Mouse (Mus musculus) inflammation-experienced regulatory T-cells, adult 6 months (primary cell): ENCODE results near the gene Txnl4b. TPM values are rescaled to one million over a fixed set of nuclear protein-coding genes. Genes with fewer than 3 reads are reported as not detected.

Experiments used
- ATAC-seq: one replicate; pipeline ENCODE4 v1.8.0; 2017
- polyA plus RNA-seq, 3 experiments: library from polyadenylated mRNA; unstranded; fragments of 100-300 nt; shearing (Covaris generic); gene quantifications; one replicate each; pipeline ENCODE4 v1.2.1; 2017

The Txnl4b gene
- 10 to 100 TPM; 15.1 to 24.2 (median 15.5) TPM for polyA plus RNA-seq

DNA sequence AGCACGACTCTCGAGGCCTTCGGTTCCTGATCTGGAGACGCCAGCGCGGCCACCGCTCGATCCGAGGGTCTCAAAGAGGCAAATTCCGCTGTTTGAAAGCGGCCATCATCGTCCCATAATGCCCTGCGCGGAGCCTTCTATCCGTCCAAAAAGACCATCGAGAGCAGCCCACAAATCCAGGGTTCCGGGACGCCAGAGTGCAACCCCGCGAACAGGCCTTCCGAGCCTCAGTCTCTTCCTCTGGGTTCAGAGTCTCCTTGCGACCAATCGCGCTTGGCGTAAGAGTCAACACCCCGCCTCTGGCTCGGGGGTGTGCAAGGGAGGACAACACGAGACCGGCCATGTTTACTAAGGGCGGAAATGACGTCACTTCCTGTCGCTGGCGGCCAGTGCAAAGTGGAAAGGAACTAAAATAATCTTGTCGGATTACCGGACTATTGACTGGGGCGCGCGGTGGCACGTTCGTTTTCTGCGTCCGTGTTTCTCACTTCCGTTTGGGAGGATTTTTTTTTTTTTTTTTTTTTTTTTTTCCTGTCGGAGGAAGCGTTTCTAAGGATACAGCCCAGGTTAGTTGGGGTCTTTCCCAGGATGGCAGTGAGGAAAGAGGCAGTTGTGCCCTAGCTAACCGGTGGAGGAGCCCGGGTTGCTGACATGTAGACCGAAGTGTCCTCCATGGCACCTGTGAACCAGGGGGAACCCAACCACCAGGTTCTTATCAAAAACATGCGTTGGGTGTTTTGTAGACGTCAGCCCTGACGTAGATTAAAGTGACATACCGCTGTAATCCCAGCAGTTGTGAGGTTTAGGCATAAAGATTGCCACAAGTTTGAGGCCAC lies at the start of gene Txnl4b, which contains the start of gene Dhx38:
Gene Txnl4b, plus strand, starts transcription at position 395 of the 836 bp plus-strand sequence.
Gene Dhx38, minus strand, starts transcription at position 364 of the 836 bp plus-strand sequence.
- ATAC-seq, result peak; percentile 98

DNA sequence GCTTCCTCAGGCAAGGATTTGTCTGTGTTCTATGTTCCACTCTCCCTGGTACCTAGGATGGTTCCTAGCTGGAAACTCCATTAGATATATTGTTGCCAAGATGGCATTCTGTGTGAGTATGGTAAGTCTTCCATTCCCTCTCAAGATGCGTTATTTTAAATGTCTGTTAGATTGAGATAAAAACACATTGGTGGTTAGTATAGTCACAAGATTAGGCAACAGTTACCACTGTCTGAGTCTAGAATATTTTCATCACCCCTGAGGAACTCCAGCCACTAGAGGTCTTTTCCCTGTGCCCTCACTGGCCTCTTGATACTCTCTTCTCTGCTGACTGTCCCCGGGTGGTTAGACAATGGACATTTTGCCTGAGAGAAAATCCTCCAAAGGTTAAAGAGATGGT lies 41.7 kb upstream of the Txnl4b start:
- no peak for ATAC-seq

DNA sequence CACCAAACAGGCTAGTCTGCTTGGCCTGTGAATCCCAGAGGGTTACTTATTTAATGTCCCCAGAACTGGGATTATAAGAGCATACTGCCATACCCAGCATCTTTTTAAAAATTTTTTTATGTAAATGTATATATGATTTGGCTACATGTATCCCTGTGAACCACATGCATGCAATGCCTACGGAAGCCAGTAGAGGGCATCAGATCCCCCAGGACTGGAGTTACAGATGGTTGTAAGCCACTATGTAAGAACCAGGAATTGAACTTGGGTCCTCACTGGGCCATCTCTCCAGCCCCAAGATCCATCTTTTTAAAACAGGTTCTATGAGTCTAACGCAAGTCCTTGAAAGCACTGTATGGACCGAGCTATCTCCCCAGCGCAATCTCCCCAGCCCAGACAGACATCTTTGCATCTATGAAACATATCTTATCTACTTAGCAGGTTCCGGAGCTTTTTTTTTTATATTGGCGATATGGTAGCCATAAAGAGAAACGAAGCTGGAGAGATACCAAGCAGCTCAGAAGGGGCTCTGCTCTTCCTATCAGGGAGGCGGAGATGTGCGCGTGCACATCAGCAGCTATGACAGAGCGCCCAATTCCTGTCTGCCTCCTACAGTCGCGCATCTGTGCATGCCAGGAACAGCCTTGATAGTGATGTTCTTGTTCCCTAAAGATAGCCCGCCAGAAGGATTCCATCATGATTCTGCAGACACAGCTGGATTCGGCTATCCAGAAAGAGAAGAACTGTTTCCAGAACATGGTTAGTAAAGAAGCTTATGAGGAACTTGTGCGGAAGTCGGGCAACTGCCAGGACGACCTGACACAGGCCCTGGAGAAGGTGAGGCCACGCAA lies 30.3 kb upstream of the Txnl4b start:
- ATAC-seq, result no peak

DNA sequence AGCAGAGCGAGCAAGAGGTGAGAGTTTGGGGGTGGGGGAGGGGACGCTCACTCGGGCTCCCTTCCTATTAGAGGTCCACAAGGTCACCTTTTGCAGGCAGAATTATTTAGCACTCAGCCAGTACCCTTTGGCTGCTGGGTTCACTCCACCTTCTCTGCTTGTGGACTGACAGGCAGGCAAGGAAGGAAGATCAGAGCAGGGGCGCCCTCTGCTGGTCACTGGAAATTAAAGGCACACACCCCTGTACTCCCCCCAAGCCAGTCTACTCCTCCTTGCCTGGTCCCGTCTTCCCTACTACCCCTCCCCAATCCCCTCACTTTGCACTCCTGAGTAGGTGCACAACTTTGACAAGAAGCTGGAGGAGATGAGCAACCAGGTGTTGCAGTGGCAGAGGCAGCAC lies 29.0 kb upstream of the Txnl4b start:
- ATAC-seq, result no peak

DNA sequence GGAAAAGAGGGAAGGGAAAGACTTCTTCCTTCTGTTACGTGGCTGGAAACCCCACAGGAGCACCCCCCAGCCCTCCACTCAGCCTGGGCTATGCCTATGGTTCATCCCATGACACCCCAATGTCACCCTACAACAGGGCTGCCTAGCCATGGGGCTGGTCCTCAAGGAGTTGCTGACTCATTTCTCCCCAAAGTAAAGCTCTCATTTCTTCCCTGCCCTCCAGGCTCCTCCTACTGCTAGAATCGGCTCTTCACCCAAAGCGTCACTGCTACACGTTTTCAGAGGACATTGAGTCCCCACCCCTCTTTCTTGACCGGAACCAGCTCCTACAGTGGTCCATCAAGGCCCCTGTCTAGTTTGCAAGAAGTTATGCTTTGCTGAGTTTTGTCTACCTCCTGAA lies 23.5 kb upstream of the Txnl4b start:
- ATAC-seq, result no peak

DNA sequence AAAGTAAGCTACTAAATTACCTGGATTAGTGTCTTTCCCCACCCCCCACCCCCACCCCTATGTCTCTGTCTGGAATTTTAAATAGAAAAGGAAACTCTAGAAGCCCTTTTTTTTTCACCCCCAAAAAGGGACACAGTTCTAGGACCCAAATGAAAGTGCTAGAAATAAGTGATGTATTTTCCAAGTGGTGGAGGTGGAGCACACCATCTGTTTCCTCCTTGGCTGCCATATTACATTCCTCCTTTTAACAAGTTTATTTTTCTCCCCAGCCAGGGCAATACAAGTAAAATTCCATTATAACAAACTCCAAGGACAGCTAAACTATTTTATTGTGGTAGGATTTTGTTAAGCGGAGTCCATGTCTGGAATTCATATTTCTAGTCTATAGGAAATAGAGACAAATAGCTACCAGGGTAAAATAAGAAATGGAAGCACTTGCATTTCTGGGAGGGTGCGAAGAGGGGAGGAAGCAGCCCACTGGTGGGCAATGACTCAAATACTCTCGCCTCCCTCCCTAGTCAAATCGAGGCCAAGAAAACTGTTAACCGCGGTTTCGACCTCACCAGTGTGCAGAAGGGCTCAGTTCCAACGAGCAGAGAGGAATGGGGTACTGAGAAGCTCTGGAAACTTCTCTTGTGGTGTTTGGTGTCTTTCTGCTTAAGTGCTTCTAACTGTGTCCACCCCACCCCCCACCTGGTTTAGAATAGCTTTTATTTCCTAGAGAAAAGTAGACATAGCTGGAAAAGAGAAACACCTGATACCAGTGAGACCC lies 22.8 kb upstream of the Txnl4b start:
- no peak for ATAC-seq

DNA sequence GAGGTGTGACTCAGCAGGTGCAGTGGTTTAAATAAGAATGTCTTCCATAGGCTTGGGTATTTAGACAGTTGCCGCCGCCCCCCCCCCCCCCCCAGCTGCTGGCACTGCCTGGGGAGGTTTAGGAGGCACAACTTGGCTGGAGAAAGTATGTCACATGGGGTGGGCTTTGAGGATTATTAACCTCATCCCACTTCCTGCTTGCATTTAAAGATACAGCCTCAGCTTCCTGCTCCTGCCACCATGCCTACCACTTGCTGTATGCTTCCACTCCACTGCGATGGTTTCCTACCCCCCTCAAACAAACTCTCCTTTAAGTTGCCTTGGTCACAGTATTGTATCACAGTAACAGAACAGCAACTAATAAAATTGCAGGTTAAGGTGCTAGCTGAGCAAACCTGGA lies 21.6 kb upstream of the Txnl4b start:
- ATAC-seq, result no peak

DNA sequence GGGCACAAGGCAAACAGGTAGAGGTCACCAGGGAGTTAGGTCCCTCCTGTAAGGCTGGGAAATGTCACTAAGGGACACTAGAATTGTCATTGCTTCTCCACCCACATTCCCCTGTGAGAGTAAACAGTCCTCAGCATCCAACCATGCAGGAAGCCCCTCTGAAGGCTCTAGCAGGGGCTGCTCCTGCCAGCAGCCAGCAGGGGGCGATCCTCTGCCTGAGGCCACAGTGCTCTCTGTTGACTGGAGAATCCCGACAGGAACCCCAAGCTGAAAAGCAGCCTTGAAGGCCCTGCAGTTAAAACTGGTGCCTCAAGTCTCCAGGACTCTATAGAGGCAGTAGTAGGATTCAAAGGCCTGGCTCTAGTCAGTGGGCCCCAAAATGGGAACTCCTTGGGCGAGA lies 14.0 kb upstream of the Txnl4b start:
- no peak for ATAC-seq

DNA sequence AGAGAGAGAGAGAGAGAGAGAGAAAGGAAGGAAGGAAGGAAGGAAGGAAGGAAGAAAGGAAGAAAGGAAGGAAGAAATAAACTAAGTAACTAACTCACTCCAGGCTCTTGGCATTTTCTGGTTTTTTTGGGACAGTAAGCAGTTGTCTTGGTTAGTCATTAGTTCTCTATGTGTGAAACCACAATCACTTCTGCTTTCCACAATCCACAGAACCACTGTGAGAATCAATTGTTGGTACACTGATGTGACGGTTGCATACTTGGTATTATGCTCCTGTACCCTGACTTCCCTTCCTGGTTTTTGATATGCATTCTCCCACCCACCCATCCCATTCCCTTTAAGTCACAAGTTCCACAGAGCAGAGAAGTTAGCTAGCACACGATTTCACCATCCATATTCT lies 1.8 kb upstream of the Txnl4b start:
- no peak for ATAC-seq

DNA sequence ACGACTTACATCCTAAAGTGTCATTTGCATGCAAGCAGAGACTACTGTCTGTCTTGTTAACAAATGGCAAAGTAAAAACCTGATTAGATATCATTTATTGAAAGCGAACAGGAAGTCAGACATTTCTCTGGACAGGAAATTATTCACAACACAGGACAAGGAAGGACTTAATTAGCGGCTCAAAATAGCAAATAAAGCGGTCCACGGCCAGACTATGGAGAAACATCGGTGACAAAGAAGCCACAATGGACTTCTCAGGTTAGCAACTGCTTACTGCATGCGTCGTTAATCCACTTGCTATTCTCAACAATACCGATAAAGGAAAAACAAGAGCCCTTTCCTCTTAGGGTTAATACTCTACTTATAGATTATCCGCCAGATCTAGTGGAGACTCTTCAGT lies 926 bp upstream of the Txnl4b start:
- no peak for ATAC-seq

DNA sequence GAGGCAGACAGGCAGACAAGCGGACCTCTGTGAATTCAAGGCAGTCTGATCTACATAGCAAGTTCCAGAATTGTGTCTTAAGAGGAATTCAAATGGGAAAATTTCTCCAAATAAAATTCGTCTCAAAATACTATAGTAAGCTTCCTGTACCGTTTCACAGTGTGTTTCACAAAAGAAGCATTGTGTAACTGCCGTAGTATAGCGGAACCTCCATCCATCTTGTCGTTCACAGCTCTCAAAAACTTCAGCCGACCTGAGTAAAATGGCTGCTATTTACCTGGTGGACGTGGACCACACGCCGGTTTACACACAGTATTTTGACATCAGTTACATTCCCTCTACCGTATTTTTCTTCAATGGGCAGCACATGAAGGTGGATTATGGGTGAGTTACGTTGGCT lies 5.4 kb downstream of the Txnl4b start:
- ATAC-seq, result no peak

DNA sequence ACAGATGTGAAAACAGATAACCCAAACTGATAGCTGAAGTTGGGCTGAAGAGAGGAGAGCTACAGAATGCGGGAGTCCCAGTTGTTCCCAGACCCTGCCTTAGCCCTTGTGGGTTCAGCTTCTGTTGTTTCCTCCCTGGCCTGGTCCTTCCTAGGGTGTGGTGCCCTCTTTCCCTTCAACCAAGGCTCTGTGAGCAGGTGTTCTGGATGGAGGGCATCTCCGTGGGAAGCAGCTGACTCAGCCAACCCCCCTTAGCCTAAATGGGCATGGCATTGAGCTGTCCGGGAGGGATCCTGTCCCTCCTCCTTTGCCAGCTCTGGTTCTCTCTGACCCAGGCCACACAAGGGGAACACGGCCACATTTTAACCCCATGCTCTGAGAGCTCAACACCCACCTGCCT lies 10.6 kb downstream of the Txnl4b start:
- ATAC-seq, result no peak

DNA sequence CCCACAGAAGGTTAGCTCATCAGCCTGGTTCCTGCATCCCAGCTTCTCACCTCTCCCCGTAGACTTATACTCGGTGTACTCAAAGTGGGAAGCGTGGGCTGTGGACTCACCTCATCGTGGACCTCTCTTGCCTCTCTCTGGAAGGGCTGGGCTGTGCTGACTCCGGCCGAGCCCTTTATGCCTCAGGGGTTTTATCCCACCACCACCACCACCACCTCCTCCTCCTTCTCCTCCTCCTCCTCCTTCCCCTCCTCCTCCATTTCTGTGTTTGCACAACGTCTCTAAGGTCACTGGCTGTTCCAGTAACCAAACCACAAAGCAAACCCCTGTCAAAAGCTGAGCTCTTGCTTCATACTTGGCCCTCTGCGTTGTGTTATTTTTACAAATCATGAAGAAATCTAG lies 13.2 kb downstream of the Txnl4b start, which contains the start of gene Hp:
Gene Hp, minus strand, starts transcription at position 273 of the 402 bp plus-strand sequence.
- ATAC-seq, result no peak

DNA sequence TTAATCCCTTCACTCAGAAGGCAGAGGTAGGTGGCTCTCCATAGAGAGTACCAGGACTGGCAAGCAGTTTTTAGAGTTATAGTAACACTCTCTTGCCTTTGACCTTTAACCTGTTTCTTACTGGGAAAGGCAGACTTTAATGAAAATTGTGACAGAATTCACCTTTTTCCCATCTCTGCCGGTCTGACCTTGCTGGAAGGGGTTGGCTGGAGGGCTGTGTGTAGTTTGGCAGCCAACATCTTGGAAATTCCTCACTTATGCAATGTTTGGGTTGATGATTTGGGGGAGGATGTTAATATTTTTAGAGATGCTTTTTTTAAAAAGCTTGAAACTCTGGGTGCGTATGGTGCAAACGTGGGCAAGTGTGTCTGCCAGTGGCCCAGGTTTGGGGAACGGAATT lies 18.6 kb downstream of the Txnl4b start:
- no peak for ATAC-seq

DNA sequence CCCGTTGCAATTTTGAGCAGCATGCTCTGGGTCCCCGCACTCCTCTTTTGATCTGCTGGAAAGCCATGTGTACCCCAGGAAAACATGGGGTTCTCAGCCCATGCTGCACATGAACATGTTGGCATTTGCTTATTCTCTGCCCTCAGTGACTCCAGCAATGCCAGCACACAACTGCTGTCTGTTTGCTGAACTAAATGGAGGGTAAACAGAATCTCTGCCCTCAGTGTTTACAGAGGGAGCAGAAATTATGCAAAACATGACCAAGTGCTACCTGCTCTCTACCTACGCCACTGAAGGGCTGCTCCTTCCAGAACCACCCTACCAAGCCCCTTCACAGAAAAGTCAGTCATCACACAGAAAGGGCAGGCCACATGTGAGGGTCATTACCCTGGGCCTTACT lies 19.1 kb downstream of the Txnl4b start:
- ATAC-seq, result no peak

DNA sequence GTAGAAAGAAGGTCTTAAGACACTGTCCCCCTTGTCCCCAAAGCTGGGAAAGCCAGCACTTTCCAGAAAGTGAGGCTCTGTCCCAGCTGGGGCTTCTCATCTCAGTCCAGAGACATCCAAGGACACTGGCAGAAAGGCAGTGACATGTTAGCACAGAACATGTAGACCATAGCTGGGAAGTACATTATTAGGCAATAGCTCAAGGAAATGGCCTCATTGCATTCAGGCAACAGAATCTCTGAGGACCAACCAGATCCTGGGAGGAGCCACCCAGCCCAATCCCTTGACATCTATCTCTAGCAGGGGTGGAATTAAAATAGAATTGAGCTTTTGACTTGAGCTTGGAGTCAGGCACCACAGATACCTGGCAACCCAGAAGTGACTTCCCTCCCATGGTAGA lies 20.0 kb downstream of the Txnl4b start:
- ATAC-seq, result no peak

DNA sequence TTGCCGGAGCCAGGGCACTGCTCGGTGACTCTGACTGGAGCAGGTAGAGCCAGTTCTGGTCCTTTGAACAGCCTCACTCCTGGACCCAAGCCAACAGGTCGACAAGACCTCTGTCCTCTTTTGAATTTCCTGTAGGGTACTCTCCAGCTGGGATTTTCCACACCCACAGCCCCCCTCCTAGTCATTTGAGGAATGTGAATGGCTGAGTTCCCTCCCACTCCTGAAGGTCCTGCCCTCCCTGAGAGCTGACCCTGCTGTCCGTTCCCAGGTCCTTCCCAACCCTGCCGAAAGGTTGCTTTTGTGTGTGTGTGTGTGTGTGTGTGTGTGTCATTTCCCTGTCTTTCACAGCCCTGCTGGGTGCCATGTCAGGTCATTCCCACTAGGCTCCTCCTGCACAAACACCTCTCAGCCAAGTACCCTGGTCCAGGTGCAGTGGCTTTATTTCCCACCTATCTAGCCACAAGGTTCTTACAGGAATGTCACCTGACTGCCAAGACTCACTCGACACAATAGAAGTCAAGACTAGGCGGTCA lies 21.3 kb downstream of the Txnl4b start:
- no peak for ATAC-seq

DNA sequence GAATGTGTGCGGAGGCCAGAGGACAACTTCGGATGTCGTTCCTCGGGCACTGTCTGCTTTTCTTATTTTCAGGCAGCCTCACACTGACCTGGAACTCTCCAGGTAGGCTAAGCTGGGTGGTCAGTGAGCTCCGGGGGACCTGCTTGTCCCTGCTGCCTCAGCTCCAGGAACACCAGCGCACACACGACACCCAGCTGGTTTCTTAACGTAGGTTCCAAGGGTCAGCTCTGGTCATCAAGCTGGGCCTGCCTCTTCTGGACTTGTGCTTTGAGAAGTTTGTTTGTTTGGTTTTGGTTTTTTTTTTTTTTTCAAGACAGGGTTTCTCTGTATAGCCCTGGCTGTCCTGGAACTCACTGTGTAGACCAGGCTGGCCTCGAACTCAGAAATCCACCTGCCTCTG lies 25.2 kb downstream of the Txnl4b start:
- ATAC-seq, result no peak

DNA sequence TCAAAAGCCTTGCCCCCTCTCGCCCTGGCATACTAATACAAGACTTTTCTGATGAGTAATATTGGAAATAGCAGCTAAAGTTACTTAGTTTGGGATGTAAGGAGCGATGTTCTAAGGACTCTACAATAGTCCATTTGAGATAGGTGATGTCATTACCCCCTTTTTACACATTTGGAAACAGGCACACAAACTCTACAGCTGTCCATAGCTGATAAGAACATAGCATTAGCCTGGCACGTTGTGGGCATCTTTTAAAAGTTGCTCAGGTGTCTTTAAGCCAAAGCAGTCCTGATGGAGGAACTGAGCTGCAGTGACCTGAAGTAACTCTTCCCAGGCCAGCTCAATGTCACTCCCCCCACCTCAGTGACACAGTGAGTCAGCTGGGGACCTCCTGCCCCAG lies 25.7 kb downstream of the Txnl4b start:
- no peak for ATAC-seq

DNA sequence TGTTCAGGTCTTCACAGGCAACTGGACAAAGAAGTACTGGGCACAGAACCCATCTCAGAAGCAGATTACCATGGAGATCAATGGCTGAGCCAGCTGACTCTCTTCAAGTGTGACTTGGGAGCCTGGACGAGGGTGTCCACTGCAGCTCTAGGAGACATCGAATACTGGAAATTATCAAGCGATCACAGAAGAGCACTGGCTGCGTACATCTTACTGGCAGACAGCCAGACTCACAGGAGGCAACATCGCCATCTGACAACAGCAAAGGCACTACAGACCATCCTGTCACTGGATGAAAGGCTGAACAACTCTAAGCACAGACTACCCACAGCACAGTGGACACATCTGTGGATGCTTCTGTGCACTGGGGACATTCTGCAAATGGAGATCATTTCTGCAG lies 26.5 kb downstream of the Txnl4b start:
- ATAC-seq, result no peak

DNA sequence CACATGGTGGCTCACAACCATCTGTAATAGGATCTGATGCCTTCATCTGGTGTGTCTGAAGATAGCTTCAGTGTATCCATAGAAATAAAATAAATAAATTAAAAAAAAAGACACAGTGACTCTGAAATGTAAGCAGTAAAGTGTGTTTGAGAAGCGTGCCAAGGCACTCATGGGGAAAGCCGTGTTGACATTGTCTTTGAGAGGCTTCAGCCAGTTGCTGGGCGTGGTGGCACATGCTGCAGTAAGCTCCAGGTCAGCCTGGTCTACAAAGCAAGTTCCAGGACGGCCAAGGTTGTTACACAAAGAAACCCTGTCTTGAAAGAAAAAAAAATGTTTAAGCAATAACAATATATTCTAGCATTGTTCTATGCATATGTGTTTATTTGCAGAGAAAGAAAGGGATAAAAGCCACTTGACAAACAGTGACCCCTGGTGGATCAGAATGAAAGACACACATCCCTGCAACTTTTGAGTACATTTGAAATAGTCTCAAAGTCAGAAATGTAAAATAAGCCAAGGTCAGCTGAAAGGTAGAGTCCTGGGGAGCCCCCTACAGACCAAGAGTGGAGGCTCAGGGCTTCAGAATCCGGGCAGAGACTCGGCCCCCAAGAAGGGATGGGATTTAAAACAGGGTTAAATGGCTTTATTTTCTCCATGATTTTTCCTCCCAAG lies 27.6 kb downstream of the Txnl4b start:
- ATAC-seq, result peak; percentile 50

DNA sequence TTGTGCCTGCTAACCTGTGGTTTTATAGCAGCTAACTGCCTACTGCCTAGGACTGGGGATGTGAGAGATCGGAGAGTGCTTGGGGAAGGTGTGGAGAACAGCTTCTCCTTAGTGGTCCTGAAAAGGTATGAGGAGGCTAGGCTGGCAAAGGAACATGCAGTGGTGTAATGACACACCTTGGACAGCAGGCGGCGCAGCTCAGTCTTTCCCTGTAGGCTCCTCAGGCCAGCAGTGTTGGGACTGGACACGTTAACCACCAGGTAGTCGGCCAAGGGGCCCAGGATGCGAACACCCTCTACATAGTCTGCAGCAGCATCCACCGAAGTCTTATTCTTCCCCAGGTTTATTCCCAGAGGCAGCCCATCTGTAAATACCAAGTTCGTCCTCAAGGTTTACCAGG lies 30.2 kb downstream of the Txnl4b start:
- peak; percentile 76 for ATAC-seq
